Mouse (Mus musculus): ENCODE data around the gene Ccs.

DNA sequence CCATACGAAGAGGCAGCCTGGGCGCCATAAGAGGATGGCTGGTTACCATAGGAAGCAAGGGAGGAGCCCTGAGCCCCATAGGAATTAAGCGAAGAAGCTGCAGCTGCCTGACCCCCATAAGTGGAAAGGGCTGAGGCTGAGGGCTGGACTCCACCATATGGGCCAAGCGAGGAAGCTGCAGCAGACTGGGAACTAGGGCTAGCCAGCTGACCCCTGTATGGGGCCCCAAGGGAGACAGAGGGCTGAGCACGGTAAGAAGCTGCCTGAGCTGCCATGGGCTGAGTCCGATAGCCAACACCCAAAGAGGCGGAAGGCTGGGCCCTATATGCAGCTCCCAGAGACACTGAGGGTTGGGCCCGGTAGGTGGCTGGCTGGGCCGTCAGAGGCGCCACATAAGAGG is 35.8 kb downstream of the Ccs start:
- no peak for TF ChIP-seq CTCF (IDR thresholded peaks at IDR 0.05; ENCODE audit: low read depth)
- TF ChIP-seq EP300 (IDR thresholded peaks at IDR 0.05; ENCODE audit: low read depth), result no peak

Data from liver, postnatal 0 days (tissue).